Mouse (Mus musculus) kidney, postnatal 25 days (tissue): ENCODE results near the gene Gm8220.
"Not testable (repeated sequence)": the region's sequence is repeated elsewhere in the genome, so short reads cannot be mapped to it uniquely, and the experiment has no call there.

Experiments used
- DNase-seq, 2 experiments: peaks; one replicate each; pipeline ENCODE4 v3.0.0; 2021; ENCODE audit warnings: mixed read lengths in 2 of 2

Gene Gm8220

GRCm38 (mm10) chr14:44285280-44285679, at the start of gene Gm8220:
Gene Gm8220 (plus strand): TSS chr14:44285580.
- not testable (repeated sequence) for DNase-seq

GRCm38 (mm10) chr14:44248039-44248438, 37.3 kb upstream of the Gm8220 start:
- DNase-seq = no peak

GRCm38 (mm10) chr14:44312049-44312448, 26.7 kb downstream of the Gm8220 start:
- not testable (repeated sequence) for DNase-seq

GRCm38 (mm10) chr14:44338484-44338883, 53.1 kb downstream of the Gm8220 start, which contains the start of gene Gm5930:
Gene Gm5930 (minus strand): TSS chr14:44338584.
- DNase-seq = not testable (repeated sequence)
